Mouse (Mus musculus) liver, postnatal 0 days (tissue): Measurements from ENCODE around the gene Tmf1. TPM values are rescaled to one million over a fixed set of nuclear protein-coding genes. Genes with fewer than 3 reads are reported as not detected.

Experiments
- ATAC-seq: fragments of 200-750 bp; cut with Nextera tagmentation; 2 replicates; pipeline ENCODE4 v1.8.0; 2017; ENCODE audit warnings: mild to moderate bottlenecking, moderate library complexity
- DNase-seq: peaks from one replicate; pipeline ENCODE4 v3.0.0-alpha.2; 2016
- H3K27ac ChIP-seq: fragments of 300-500 bp; sonication (generic); 2 replicates; pipeline ENCODE4 v1.5.1; 2014; ENCODE audit warnings: antibody characterized with exemption, moderate library complexity, mild to moderate bottlenecking, low read depth
- H3K27me3 ChIP-seq: fragments of 300-500 bp; sonication (generic); 2 replicates; pipeline ENCODE4 v1.6.1; 2014; ENCODE audit warnings: low read length, control low read depth, mixed read lengths; ENCODE audit not compliant: insufficient read depth
- H3K36me3 ChIP-seq: fragments of 300-500 bp; sonication (generic); replicated peaks from 2 replicates; pipeline ENCODE4 v1.6.1; 2014; ENCODE audit warnings: mild to moderate bottlenecking, control low read depth, low read length, moderate library complexity, mixed read lengths; ENCODE audit not compliant: insufficient read depth
- H3K4me1 ChIP-seq: fragments of 300-500 bp; sonication (generic); 2 replicates; pipeline ENCODE4 v1.6.1; 2014; ENCODE audit warnings: antibody characterized with exemption, mild to moderate bottlenecking, control low read depth; ENCODE audit not compliant: insufficient read depth
- H3K4me2 ChIP-seq: fragments of 300-500 bp; sonication (generic); 2 replicates; pipeline ENCODE4 v1.6.1; 2014; ENCODE audit warnings: low read depth, mild to moderate bottlenecking, low read length, moderate library complexity, mixed read lengths
- H3K4me3 ChIP-seq: fragments of 300-500 bp; sonication (generic); 2 replicates; pipeline ENCODE4 v1.5.1; 2014; ENCODE audit warnings: low read depth, low read length
- H3K9ac ChIP-seq: fragments of 300-500 bp; sonication (generic); replicated peaks from 2 replicates; pipeline ENCODE4 v1.6.1; 2014; ENCODE audit warnings: mild to moderate bottlenecking, moderate library complexity
- H3K9me3 ChIP-seq: fragments of 300-500 bp; sonication (generic); 2 replicates; pipeline ENCODE4 v1.6.1; 2016; ENCODE audit warnings: mild to moderate bottlenecking, control low read depth, low read length, mixed read lengths
- CTCF ChIP-seq: sonication (generic); IDR thresholded peaks from 2 replicates; pipeline ENCODE4 v1.5.1; 2016; ENCODE audit warnings: antibody characterized with exemption, low read depth
- EP300 ChIP-seq: IDR thresholded peaks from 2 replicates; pipeline ENCODE4 v1.6.1; 2016; ENCODE audit warnings: antibody characterized with exemption, low read depth, mild to moderate bottlenecking
- WGBS: fragments of 180-500 bp; shearing (Covaris S2); extraction: QIAGEN DNeasy Blood & Tissue Kit; methylation state at CpG from one replicate; pipeline ENCODE4 v1.1.7; 2014; ENCODE audit not compliant: insufficient replicate concordance; 5-methylcytosine and 5-hydroxymethylcytosine counted together
- polyA plus RNA-seq: library from polyadenylated mRNA; unstranded; fragments of >200 nt; fragmentation: Nextera tagmentation; extraction: Ambion mirVana; gene quantifications from 2 replicates; pipeline ENCODE4 v1.2.1, GENCODE M21; 2015

The Tmf1 gene
- polyA plus RNA-seq, 1 experiment from 2014 or later: 20.3 TPM

GRCm38 (mm10) chr6:97120922-97121321 is 58.0 kb downstream of the Tmf1 start:
- Histone ChIP-seq H3K27me3 (no peaks in the 10 kb centered on the region), H3K4me2 (no peak overlapping the region), H3K4me1 (no peaks in the 10 kb centered on the region), H3K9me3 (no peaks in the 10 kb centered on the region), H3K4me3 (no peak overlapping the region), H3K27ac (no peak overlapping the region), H3K9ac (no peak overlapping the region), H3K36me3 (peaks cover 10% of the 10 kb centered on the region)
- 85% methylated on average over 4 of the region's 4 CpGs for WGBS
- DNase-seq (no peak), ATAC-seq (no peak)
- TF ChIP-seq CTCF: no peak
- TF ChIP-seq EP300: no peak

- WGBS: 92% methylated on average over 3 of the region's 3 CpGs
- no peaks in the 10 kb centered on the region for H3K27me3 ChIP-seq
- no peak overlapping the region for H3K4me2 ChIP-seq
- ATAC-seq (no peak), DNase-seq (no peak)
- H3K9ac ChIP-seq: no peak overlapping the region
- H3K4me1 ChIP-seq: no peaks in the 10 kb centered on the region
- no peak for TF ChIP-seq CTCF
- TF ChIP-seq EP300: no peak
- no peak overlapping the region for H3K27ac ChIP-seq
- H3K9me3 ChIP-seq: no peaks in the 10 kb centered on the region
- H3K36me3 ChIP-seq: peaks cover 6% of the 10 kb centered on the region
- H3K4me3 ChIP-seq: no peak overlapping the region
These were observed 60.6 kb downstream of the Tmf1 start for GRCm38 (mm10) chr6:97118327-97118726.

GRCm38 (mm10) chr6:97116896-97117295 is 62.0 kb downstream of the Tmf1 start:
- no peak overlapping the region for H3K9ac ChIP-seq
- no peak overlapping the region for H3K4me3 ChIP-seq
- no peak overlapping the region for H3K4me2 ChIP-seq
- WGBS: 59% methylated on average over 5 of the region's 5 CpGs
- DNase-seq (no peak), ATAC-seq (peak; percentile 60)
- no peak for TF ChIP-seq CTCF
- peak; percentile 91 for TF ChIP-seq EP300
- peaks cover 7% of the 10 kb centered on the region for H3K36me3 ChIP-seq
- no peaks in the 10 kb centered on the region for H3K9me3 ChIP-seq
- H3K27ac ChIP-seq: no peak overlapping the region
- H3K27me3 ChIP-seq: no peaks in the 10 kb centered on the region
- H3K4me1 ChIP-seq: no peaks in the 10 kb centered on the region

- ATAC-seq (no peak), DNase-seq (no peak)
- Histone ChIP-seq H3K27ac (no peak overlapping the region), H3K36me3 (peaks cover 12% of the 10 kb centered on the region), H3K4me2 (no peak overlapping the region), H3K9ac (no peak overlapping the region), H3K4me3 (no peak overlapping the region), H3K4me1 (no peaks in the 10 kb centered on the region), H3K9me3 (no peaks in the 10 kb centered on the region), H3K27me3 (no peaks in the 10 kb centered on the region)
- TF ChIP-seq EP300: no peak
- TF ChIP-seq CTCF: peak; percentile 27; the same call in 1 of the 2 replicates
- 59% methylated on average over 3 of the region's 3 CpGs for WGBS
These were observed 64.1 kb downstream of the Tmf1 start for GRCm38 (mm10) chr6:97114821-97115220.

GRCm38 (mm10) chr6:97112177-97112576 is 66.7 kb downstream of the Tmf1 start:
- Histone ChIP-seq H3K9ac (no peak overlapping the region), H3K36me3 (peaks cover 6% of the 10 kb centered on the region), H3K4me3 (no peak overlapping the region), H3K9me3 (no peaks in the 10 kb centered on the region), H3K4me1 (no peaks in the 10 kb centered on the region), H3K27me3 (no peaks in the 10 kb centered on the region), H3K27ac (no peak overlapping the region), H3K4me2 (no peak overlapping the region)
- no peak for DNase-seq
- no peak for TF ChIP-seq CTCF
- TF ChIP-seq EP300: no peak
- ATAC-seq: no peak
- WGBS: 86% methylated on average over 8 of the region's 8 CpGs

- 21% methylated on average over 2 of the region's 2 CpGs for WGBS
- no peak for TF ChIP-seq EP300
- TF ChIP-seq CTCF: peak; percentile 87
- Histone ChIP-seq H3K9me3 (no peaks in the 10 kb centered on the region), H3K27me3 (0 out of 2 replicates have a peak, but pooled peaks cover 3% of the 10 kb centered on the region), H3K27ac (no peak overlapping the region), H3K4me1 (no peaks in the 10 kb centered on the region), H3K4me2 (no peak overlapping the region), H3K4me3 (no peak overlapping the region), H3K36me3 (peaks cover 3% of the 10 kb centered on the region; the same call in 1 of the 2 replicates), H3K9ac (no peak overlapping the region)
- peak; percentile 21 for DNase-seq
- ATAC-seq: no peak
These were observed 72.1 kb downstream of the Tmf1 start for GRCm38 (mm10) chr6:97106777-97107176.

GRCm38 (mm10) chr6:97106106-97106505 is 72.8 kb downstream of the Tmf1 start:
- Histone ChIP-seq H3K4me3 (no peak overlapping the region), H3K27me3 (peaks cover 6% of the 10 kb centered on the region; the same call in 1 of the 2 replicates), H3K27ac (no peak overlapping the region), H3K9me3 (no peaks in the 10 kb centered on the region), H3K4me2 (no peak overlapping the region), H3K9ac (no peak overlapping the region), H3K36me3 (no peaks in the 10 kb centered on the region), H3K4me1 (no peaks in the 10 kb centered on the region)
- ATAC-seq (no peak), DNase-seq (no peak)
- WGBS: 66% methylated on average over 8 of the region's 8 CpGs
- no peak for TF ChIP-seq EP300
